Mouse (Mus musculus) megakaryocyte, embryonic 14.5 days (primary cell): ENCODE results near the gene Ccdc62.

Experiments
- FLI1 ChIP-seq: IDR thresholded peaks from 2 replicates; pipeline ENCODE4 v1.6.1; 2012; ENCODE audit warnings: low read length, inconsistent platforms, mixed read lengths
- GATA1 ChIP-seq: IDR thresholded peaks from 3 replicates; pipeline ENCODE4 v1.6.1; 2012; ENCODE audit warnings: mixed read lengths, low read length, inconsistent platforms, borderline replicate concordance

DNA sequence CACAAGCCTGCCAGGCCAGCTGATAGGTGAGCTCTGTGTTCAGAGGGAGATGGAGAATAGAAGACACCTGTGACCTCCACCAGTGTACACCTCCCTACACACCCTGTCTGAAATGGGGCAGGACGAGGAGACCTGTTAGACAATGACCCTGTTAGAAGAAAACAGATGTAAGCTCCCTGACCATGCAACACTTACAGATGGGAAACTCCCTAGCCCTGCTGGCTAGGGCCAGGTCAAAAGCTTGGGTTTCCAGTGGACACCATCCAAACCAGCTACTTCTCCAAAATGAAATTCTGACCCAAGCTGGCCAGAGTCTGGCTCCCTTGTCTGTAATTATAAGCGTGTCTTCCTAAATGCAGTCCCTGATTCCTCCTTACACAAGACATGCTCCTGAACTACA, 85.2 kb downstream of the Ccdc62 start:
- TF ChIP-seq GATA1, result no peak
- no peak for TF ChIP-seq FLI1
